Mouse (Mus musculus) stomach, embryonic 16.5 days (tissue): Measurements from ENCODE around the gene Gyg. TPM values are rescaled to one million over a fixed set of nuclear protein-coding genes. Genes with fewer than 3 reads are reported as not detected.

Experiments
- ATAC-seq: fragments of 200-750 bp; cut with Nextera tagmentation; 2 replicates; pipeline ENCODE4 v1.8.0; 2017; ENCODE audit warnings: moderate number of reproducible peaks, moderate TSS enrichment; ENCODE audit not compliant: insufficient read depth, low FRiP score
- H3K27ac ChIP-seq: fragments of 300-500 bp; sonication (generic); 2 replicates; pipeline ENCODE4 v1.5.1; 2014; ENCODE audit warnings: low read length
- H3K27me3 ChIP-seq: fragments of 300-500 bp; sonication (generic); 2 replicates; pipeline ENCODE4 v1.6.1; 2014; ENCODE audit warnings: low read length, control low read depth, mixed read lengths; ENCODE audit not compliant: control insufficient read depth, insufficient read depth
- H3K36me3 ChIP-seq: fragments of 300-500 bp; sonication (generic); 2 replicates; pipeline ENCODE4 v1.6.1; 2014; ENCODE audit warnings: low read length; ENCODE audit not compliant: control insufficient read depth, insufficient read depth
- H3K4me1 ChIP-seq: fragments of 300-500 bp; sonication (generic); 2 replicates; pipeline ENCODE4 v1.6.1; 2014; ENCODE audit warnings: low read length, control low read depth, mixed read lengths; ENCODE audit not compliant: control insufficient read depth, insufficient read depth
- H3K4me2 ChIP-seq: fragments of 300-500 bp; sonication (generic); 2 replicates; pipeline ENCODE4 v1.6.1; 2014; ENCODE audit warnings: low read depth, low read length, mixed read lengths
- H3K4me3 ChIP-seq: fragments of 300-500 bp; sonication (generic); replicated peaks from 2 replicates; pipeline ENCODE4 v1.5.1; 2014; ENCODE audit warnings: mild to moderate bottlenecking, low read length
- H3K9ac ChIP-seq: fragments of 300-500 bp; sonication (generic); 2 replicates; pipeline ENCODE4 v1.6.1; 2014; ENCODE audit warnings: low read length
- H3K9me3 ChIP-seq: fragments of 300-500 bp; sonication (generic); replicated peaks from 2 replicates; pipeline ENCODE4 v1.6.1; 2016; ENCODE audit warnings: low read length, control low read depth; ENCODE audit not compliant: control insufficient read depth
- WGBS: fragments of 180-500 bp; shearing (Covaris S2); extraction: QIAGEN DNeasy Blood & Tissue Kit; methylation state at CpG from one replicate; pipeline ENCODE4 v1.1.7; 2014; 5-methylcytosine and 5-hydroxymethylcytosine counted together
- polyA plus RNA-seq: library from polyadenylated mRNA; unstranded; fragments of >200 nt; fragmentation: Nextera tagmentation; extraction: Ambion mirVana; gene quantifications from 2 replicates; pipeline ENCODE4 v1.2.1, GENCODE M21; 2015

The Gyg gene
- polyA plus RNA-seq, 1 experiment from 2014 or later: 52.5 TPM

DNA sequence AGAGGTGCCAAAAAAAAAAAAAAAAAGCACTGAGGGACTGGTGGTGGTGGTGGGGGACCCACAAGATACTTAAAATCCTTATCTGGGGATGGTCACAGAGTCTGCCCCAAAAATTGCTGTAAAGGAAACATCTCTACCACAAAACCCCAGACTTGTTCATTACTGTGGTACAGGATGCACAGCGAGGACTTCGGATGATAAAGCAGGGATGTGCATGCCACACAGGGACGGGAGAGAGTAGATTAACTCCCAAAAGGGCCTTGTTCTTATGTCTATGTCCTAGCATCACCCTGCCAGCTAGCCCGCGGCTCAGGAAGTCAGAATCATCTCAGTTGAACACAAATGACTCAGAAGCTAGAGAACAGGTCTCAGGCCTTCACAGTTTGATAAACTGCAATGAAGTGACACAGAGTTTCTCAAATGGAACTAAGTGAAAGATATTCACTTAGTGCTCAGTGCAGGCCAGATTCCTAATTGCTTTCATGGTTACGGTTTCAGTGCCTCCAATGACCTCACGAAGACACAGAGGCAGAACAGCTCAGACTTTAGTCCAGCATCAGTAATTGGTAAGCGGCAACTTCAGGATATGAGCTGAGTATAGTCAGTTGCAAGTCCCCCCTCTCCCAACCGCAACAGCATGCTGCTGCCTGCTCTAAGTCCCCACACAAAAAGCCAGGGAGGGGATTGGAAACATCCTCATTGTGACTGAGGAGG, 18.1 kb downstream of the Gyg start:
- ATAC-seq: no peak
- H3K4me3 ChIP-seq: no peak overlapping the region
- no peak overlapping the region for H3K9ac ChIP-seq
- H3K9me3 ChIP-seq: no peaks in the 10 kb centered on the region
- H3K36me3 ChIP-seq: 0 out of 2 replicates have a peak, but pooled peaks cover 9% of the 10 kb centered on the region
- H3K4me1 ChIP-seq: no peaks in the 10 kb centered on the region
- 84% methylated on average over 9 of the region's 9 CpGs for WGBS
- H3K27me3 ChIP-seq: no peaks in the 10 kb centered on the region
- H3K27ac ChIP-seq: no peak overlapping the region; the same call in 1 of the 2 replicates
- no peak overlapping the region for H3K4me2 ChIP-seq

DNA sequence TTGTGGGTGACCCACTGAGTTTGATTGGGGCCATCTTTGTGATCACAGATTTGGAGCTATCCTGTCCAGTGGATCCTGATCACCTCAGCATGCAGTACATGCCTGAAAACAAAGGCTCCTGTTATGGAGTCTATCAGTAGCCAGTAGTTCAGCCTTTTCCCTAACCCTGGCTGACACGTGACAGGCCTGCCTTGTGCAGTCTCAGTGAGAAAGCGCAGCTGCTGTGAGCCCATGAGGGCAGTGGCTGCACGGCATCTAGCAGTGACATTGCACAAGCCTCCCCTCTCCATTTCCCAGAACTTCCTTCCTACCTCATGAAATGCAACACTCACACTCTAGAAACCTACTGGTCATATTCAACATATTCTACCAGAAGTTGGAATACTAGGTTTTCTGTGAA, 20.6 kb downstream of the Gyg start:
- Histone ChIP-seq H3K27me3 (no peaks in the 10 kb centered on the region), H3K4me1 (no peaks in the 10 kb centered on the region), H3K9ac (no peak overlapping the region), H3K36me3 (0 out of 2 replicates have a peak, but pooled peaks cover 4% of the 10 kb centered on the region), H3K9me3 (no peaks in the 10 kb centered on the region), H3K4me2 (no peak overlapping the region), H3K4me3 (no peak overlapping the region), H3K27ac (no peak overlapping the region)
- WGBS: 59% methylated on average over 3 of the region's 3 CpGs
- ATAC-seq: peak; percentile 71; the same call in 1 of the 2 replicates

DNA sequence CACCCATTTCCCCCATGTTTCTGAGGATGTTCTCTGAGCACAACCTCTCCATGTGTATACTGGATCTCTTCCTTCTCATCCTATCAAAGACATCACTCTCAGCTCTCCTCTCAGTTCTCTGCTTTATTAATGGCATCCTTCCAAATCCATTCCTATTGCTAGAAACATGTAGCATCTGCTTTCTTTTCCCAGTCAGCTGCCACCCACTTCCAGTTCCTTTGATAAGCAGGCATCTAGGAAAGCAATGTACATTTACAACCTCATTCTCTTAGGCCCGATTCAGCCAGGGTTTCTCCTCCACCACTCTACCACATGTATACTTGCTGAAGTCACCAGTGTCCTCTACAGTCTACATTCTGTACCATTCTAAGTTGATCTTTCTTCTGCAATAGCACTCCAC, 21.4 kb downstream of the Gyg start:
- Histone ChIP-seq H3K4me2 (no peak overlapping the region), H3K36me3 (0 out of 2 replicates have a peak, but pooled peaks cover 4% of the 10 kb centered on the region), H3K9ac (no peak overlapping the region), H3K27ac (no peak overlapping the region), H3K27me3 (no peaks in the 10 kb centered on the region), H3K4me1 (no peaks in the 10 kb centered on the region), H3K9me3 (no peaks in the 10 kb centered on the region), H3K4me3 (no peak overlapping the region)
- WGBS: 74% methylated on average over 1 of the region's 1 CpGs
- no peak for ATAC-seq

DNA sequence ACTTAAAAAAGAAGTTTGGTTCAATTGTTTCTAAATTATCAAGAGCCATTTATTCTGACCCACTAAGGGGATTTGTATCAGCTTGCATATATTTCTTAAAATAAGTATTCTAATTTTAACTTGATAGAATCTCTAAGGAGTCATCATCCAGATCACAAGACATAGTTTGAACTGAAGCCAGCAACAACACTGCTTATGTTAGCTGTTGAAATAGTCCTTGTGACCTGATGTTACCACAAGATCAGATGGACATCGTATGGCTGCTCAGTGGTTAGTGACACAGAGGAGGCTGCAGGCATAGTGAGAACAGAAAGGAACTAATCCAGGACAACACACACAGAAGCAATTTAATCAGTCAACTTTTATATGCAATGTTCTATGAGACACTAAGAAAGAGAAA, 22.4 kb downstream of the Gyg start:
- H3K27ac ChIP-seq: no peak overlapping the region
- WGBS: 85% methylated on average over 1 of the region's 1 CpGs
- no peak for ATAC-seq

DNA sequence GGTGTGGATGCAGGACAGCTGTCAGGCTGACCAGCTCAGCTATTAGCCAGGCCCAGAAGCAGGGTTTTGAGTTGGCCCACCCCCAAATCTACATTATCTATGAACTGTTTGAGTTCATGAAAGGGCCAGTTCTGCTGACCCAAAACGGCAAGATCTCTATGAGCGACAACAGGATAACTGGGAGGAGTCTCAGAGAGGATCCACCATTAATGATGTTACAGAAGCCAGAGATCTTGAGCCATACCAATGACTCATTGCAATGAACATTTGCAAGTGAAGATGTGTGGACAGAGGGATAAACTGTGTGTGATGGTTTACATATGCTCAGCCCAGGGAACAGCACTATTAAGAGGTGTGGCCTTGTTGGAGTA, 23.8 kb downstream of the Gyg start:
- Histone ChIP-seq H3K4me2 (no peak overlapping the region), H3K9ac (no peak overlapping the region), H3K4me3 (no peak overlapping the region), H3K4me1 (no peaks in the 10 kb centered on the region), H3K9me3 (no peaks in the 10 kb centered on the region), H3K27ac (no peak overlapping the region), H3K27me3 (no peaks in the 10 kb centered on the region), H3K36me3 (0 out of 2 replicates have a peak, but pooled peaks cover 5% of the 10 kb centered on the region)
- ATAC-seq: no peak
- 65% methylated on average over 2 of the region's 2 CpGs for WGBS

More for the DNA sequence above, 22.4 kb downstream of the Gyg start:
- Histone ChIP-seq H3K36me3 (0 out of 2 replicates have a peak, but pooled peaks cover 5% of the 10 kb centered on the region), H3K9ac (no peak overlapping the region), H3K4me3 (no peak overlapping the region), H3K27me3 (no peaks in the 10 kb centered on the region), H3K4me2 (no peak overlapping the region), H3K4me1 (no peaks in the 10 kb centered on the region), H3K9me3 (no peaks in the 10 kb centered on the region)

DNA sequence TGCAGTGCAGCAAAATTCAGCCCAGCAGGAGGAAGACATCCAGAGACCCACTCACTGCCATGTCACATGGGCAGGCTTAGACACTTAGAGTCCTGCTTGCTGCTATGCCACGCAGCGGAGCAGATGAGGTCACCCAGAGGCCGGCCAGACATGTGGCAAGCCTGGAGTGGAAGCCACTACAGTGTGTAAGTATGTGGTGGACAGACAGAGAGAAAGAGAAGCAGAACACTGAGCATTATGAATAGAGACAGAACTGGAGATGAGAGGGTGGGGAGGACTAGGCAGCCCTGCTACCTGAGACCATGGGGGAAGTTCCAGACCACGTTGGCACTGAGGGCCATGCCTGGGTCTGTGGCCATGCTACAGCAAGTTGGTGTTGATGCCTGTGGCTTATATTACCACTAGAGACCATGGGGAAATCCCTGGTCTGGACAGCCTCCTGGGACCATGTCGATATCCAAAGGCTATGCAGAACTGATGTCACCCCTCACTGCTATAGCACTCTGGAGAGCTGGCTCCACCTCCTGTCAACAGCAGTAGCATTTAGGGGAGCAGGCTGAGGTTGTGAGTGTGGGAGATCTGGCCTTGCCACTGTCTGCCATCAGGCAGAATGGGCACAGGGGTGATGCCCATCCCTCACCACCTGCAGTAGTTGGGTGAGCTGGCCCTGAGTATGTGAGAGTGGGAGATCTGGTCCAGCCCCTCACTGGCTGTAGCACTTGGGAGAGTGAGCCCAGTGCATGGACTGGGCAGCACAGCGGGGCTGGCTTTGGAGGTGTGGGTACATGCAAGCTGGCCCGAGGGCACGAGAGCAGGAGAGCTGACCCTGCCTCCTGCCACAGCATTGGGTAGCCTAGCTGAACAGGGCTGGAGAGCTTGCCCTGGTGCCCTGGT, 24.4 kb downstream of the Gyg start:
- Histone ChIP-seq H3K4me2 (no peak overlapping the region), H3K27me3 (no peaks in the 10 kb centered on the region), H3K4me1 (no peaks in the 10 kb centered on the region), H3K4me3 (no peak overlapping the region), H3K9ac (no peak overlapping the region), H3K27ac (no peak overlapping the region), H3K9me3 (no peaks in the 10 kb centered on the region), H3K36me3 (0 out of 2 replicates have a peak, but pooled peaks cover 8% of the 10 kb centered on the region)
- 0 out of 2 replicates have a peak, but pooled peaks have one; percentile 21 for ATAC-seq
- 89% methylated on average over 8 of the region's 8 CpGs for WGBS

DNA sequence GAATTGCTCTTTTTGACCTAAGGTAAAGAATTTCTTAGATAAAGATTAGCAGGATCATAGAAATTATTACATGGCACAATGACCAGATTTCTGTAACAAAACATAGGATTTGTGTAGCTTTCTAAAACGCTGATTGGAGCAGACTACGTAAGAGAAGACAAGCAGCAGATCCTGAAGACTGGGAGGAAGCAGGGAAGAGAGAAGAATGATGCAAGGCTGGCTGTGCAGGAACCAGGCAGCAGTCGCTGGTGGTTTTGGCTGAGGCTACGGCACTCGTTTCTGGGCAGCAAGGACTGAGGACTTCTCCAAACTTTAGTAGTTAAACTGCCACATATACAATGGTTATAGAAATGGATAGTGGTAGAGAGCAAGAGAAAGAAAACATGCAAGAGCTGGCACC, 25.6 kb downstream of the Gyg start:
- H3K27me3 ChIP-seq: no peaks in the 10 kb centered on the region
- no peak overlapping the region for H3K4me2 ChIP-seq
- 0 out of 2 replicates have a peak, but pooled peaks cover 8% of the 10 kb centered on the region for H3K36me3 ChIP-seq
- H3K27ac ChIP-seq: no peak overlapping the region
- H3K4me1 ChIP-seq: no peaks in the 10 kb centered on the region
- no peak overlapping the region for H3K4me3 ChIP-seq
- no peak for ATAC-seq
- H3K9me3 ChIP-seq: no peaks in the 10 kb centered on the region
- no peak overlapping the region for H3K9ac ChIP-seq
- WGBS: 86% methylated on average over 5 of the region's 5 CpGs

DNA sequence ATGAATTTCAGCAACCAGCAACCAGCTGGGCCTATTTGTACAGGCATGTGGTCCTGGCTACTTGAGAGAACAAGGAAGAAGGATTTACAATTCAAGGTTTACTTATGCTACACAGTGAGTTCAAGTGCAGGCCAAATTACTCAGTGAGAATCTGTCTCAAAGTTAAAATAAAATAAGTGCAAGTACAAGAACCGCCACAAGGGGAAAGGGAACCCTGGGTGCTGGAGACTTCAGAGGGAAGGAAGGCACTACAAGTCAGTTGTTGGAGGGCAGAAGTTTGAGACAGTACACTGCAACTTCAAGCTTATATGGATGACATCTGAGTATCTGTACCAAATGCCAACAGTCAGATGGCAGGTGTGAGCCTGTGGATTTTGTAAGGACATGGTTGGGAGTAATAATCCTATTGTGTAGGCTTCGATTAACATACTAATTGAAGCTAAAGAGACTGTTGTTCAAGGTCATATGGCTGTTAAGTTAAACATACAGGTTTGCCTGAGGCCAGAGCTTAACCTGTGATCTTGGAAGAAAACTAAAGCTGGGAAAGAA, 28.0 kb downstream of the Gyg start:
- ATAC-seq: no peak
- 64% methylated on average over 2 of the region's 2 CpGs for WGBS
- H3K36me3 ChIP-seq: 0 out of 2 replicates have a peak, but pooled peaks cover 8% of the 10 kb centered on the region

DNA sequence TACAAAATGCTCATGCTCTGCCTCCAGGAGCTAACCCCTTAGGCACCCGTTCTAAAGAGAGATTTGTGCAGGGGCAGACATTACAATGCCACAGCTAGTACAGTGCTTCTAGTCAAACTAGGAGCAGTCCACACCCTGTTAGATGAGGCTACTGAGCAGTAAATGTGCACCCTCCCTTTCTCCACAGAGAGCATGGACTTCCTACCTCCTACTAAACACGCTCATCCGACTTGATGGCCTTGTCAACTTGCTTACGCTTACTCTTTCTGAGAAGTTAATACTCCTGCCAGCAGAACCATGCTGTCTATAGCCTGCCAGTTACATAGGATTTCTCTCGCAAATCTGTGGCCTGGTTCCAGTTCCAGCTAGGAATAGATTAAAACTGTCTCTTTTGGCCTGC, 29.5 kb downstream of the Gyg start:
- Histone ChIP-seq H3K36me3 (0 out of 2 replicates have a peak, but pooled peaks cover 8% of the 10 kb centered on the region), H3K4me3 (no peak overlapping the region), H3K27ac (no peak overlapping the region), H3K4me1 (no peaks in the 10 kb centered on the region), H3K4me2 (no peak overlapping the region), H3K9ac (no peak overlapping the region), H3K27me3 (no peaks in the 10 kb centered on the region), H3K9me3 (no peaks in the 10 kb centered on the region)
- ATAC-seq: no peak
- 82% methylated on average over 5 of the region's 5 CpGs for WGBS

More for the DNA sequence above, 28.0 kb downstream of the Gyg start:
- no peak overlapping the region for H3K27ac ChIP-seq
- no peaks in the 10 kb centered on the region for H3K4me1 ChIP-seq
- no peaks in the 10 kb centered on the region for H3K27me3 ChIP-seq
- H3K4me2 ChIP-seq: no peak overlapping the region
- H3K4me3 ChIP-seq: no peak overlapping the region
- H3K9ac ChIP-seq: no peak overlapping the region
- no peaks in the 10 kb centered on the region for H3K9me3 ChIP-seq
